Mouse (Mus musculus): ENCODE measurements around the gene Kcnj12.

The Kcnj12 gene

GRCm38 (mm10) chr11:61022550-61023391 lies at the start of gene Kcnj12:
Gene Kcnj12, plus strand, starts transcription at chr11:61022564.
- no peak for DNase-seq (ENCODE audit: low spot score in 2 of 2)

- no peak for DNase-seq (ENCODE audit: low spot score in 2 of 2)
Observed at GRCm38 (mm10) chr11:60975097-60975496, 47.3 kb upstream of the Kcnj12 start.

GRCm38 (mm10) chr11:60976234-60976633 lies 46.1 kb upstream of the Kcnj12 start:
- DNase-seq (ENCODE audit: low spot score in 2 of 2), result no peak

GRCm38 (mm10) chr11:60976742-60977141 lies 45.6 kb upstream of the Kcnj12 start:
- peak in 1 of 2 experiments; percentile 48 for DNase-seq (ENCODE audit: low spot score in 2 of 2)

GRCm38 (mm10) chr11:60977153-60977552 lies 45.2 kb upstream of the Kcnj12 start:
- DNase-seq (ENCODE audit: low spot score in 2 of 2), result no peak

- no peak for DNase-seq (ENCODE audit: low spot score in 2 of 2)
Observed at GRCm38 (mm10) chr11:60978658-60979057, 43.7 kb upstream of the Kcnj12 start.

GRCm38 (mm10) chr11:60979788-60980187 lies 42.6 kb upstream of the Kcnj12 start:
- DNase-seq (ENCODE audit: low spot score in 2 of 2), result no peak

GRCm38 (mm10) chr11:60981693-60982486 lies 40.5 kb upstream of the Kcnj12 start:
- no peak for DNase-seq (ENCODE audit: low spot score in 2 of 2)

- DNase-seq (ENCODE audit: low spot score in 2 of 2), result no peak
Observed at GRCm38 (mm10) chr11:60984912-60985558, 37.3 kb upstream of the Kcnj12 start.

GRCm38 (mm10) chr11:60990428-60990827 lies 31.9 kb upstream of the Kcnj12 start:
- no peak for DNase-seq (ENCODE audit: low spot score in 2 of 2)

GRCm38 (mm10) chr11:61002736-61003135 lies 19.6 kb upstream of the Kcnj12 start:
- no peak for DNase-seq (ENCODE audit: low spot score in 2 of 2)

GRCm38 (mm10) chr11:61004046-61004445 lies 18.3 kb upstream of the Kcnj12 start:
- no peak for DNase-seq (ENCODE audit: low spot score in 2 of 2)

- no peak for DNase-seq (ENCODE audit: low spot score in 2 of 2)
Observed at GRCm38 (mm10) chr11:61004781-61005180, 17.6 kb upstream of the Kcnj12 start.

- DNase-seq (ENCODE audit: low spot score in 2 of 2), result no peak
Observed at GRCm38 (mm10) chr11:61005345-61005744, 17.0 kb upstream of the Kcnj12 start.

GRCm38 (mm10) chr11:61011736-61012294 lies 10.5 kb upstream of the Kcnj12 start:
- DNase-seq (ENCODE audit: low spot score in 2 of 2), result no peak

- DNase-seq (ENCODE audit: low spot score in 2 of 2), result no peak
Observed at GRCm38 (mm10) chr11:61016866-61017398, 5.4 kb upstream of the Kcnj12 start.

- no peak for DNase-seq (ENCODE audit: low spot score in 2 of 2)
Observed at GRCm38 (mm10) chr11:61021129-61021528, 1.2 kb upstream of the Kcnj12 start.

- DNase-seq (ENCODE audit: low spot score in 2 of 2), result no peak
Observed at GRCm38 (mm10) chr11:61021676-61022549, 451 bp upstream of the Kcnj12 start.

- DNase-seq (ENCODE audit: low spot score in 2 of 2), result no peak
Observed at GRCm38 (mm10) chr11:61023416-61024200, 1.2 kb downstream of the Kcnj12 start.

GRCm38 (mm10) chr11:61024388-61024787 lies 2.0 kb downstream of the Kcnj12 start:
- DNase-seq (ENCODE audit: low spot score in 2 of 2), result no peak
